1 mouse cellular context compared by ENCODE assay signal in the genomic region with DNA sequence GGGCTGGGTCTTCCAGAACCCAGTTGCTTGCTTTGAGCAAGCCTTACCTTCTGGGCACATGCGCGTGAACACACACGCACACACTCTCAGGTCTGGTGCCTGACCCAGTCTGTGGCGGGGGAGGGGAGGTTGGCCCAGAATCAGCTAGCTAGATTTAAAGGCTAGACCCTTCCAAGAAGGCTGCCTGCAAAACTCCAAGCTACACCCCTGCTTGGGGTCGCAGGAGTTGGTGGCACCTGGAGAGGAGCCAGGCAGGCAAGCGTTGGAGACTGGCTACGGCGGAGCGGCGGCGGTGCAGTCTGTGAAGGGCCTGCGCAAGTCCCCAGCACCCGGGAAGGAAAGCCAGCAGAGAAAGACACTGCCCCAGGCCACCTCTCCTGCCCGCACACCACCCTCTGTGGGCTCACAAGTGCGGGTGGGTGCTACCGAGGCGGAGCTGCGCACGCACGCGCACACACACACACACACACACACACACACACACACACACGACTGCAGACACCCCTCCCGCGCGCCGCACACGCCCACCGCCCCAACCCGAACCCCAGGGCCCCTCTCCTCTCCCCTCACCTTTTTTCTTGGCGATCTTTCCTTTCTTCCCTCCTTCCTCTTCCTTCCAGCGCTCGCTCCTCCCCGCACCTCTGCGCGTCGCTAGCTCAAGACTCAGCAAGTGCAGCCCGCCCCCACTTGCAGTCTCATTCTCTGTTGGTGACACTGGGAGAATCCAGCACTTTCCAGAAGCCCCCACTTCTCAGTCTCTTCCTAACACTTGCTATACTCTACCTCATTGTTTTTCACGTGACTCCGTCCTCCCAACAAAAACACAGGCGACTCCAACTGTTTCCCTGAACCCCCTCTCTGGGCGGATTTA.
A peak's percentile ranks its signal among the peaks of the same experiment; 100 is the strongest.
TF ChIP-seq lines count a peak whose summit lies in the region.

No protein-coding gene starts in this region.

TF ChIP-seq in CH12.LX, 34 proteins besides CTCF, POLR2A, EP300 and RAD21 (continued from another document):
- TF ChIP-seq JUND (conservative IDR thresholded peaks at IDR 0.05; ENCODE audit: low read depth, low read length), result no peak
- TF ChIP-seq GABPA (IDR thresholded peaks at IDR 0.05; ENCODE audit: insufficient replicate concordance, low read depth, low read length), result no peak
- no peak for TF ChIP-seq PAX5 (IDR thresholded peaks at IDR 0.05; ENCODE audit: low read length)
- peak; percentile 56; the same call in 1 of the 2 replicates for TF ChIP-seq NRF1 (IDR thresholded peaks at IDR 0.05; ENCODE audit: low read depth, low read length)
- no peak for TF ChIP-seq USF1 (IDR thresholded peaks at IDR 0.05; ENCODE audit: low read depth, low read length)
- no peak for TF ChIP-seq KAT2A (IDR thresholded peaks at IDR 0.05; ENCODE audit: insufficient replicate concordance, low read length)
- no peak for TF ChIP-seq CHD1 (IDR thresholded peaks at IDR 0.05; ENCODE audit: low read depth, low read length)
- TF ChIP-seq TBP (conservative IDR thresholded peaks at IDR 0.05; ENCODE audit: low read depth, low read length), result no peak
- no peak for TF ChIP-seq POLR2AphosphoS2 (IDR thresholded peaks at IDR 0.05; ENCODE audit: low read depth, low read length)
- TF ChIP-seq MXI1 (IDR thresholded peaks at IDR 0.05; ENCODE audit: low read depth, low read length), result no peak
- TF ChIP-seq NELFE (IDR thresholded peaks at IDR 0.05; ENCODE audit: low read depth, low read length), result no peak
